13 mouse cellular contexts compared by ENCODE assay signal in genomic region chr4:26402213-26402612, GRCm38 (mm10). TPM values are rescaled to one million over a fixed set of nuclear protein-coding genes. Genes with fewer than 3 reads are reported as not detected.
DNase-seq lines count a peak whose midpoint lies in the region; ATAC-seq lines count a peak whose summit lies in the region.
"Had no signal": no experiment of that assay in that cellular context is flagged by ENCODE, and none has a peak within 500 bp of the region (broad histone marks: within the 10 kb centered on the region; RNA-seq: fewer than 3 reads in every experiment).

No protein-coding gene starts in this region.

- DNase-seq in midbrain, embryonic 11.5 days (ENCODE audit: low spot score, missing footprints): no peak
- DNase-seq in midbrain, embryonic 10.5 days (ENCODE audit: low spot score): no peak
- peak; percentile 96 for DNase-seq in cerebellum, adult 9-11 months
- peak; percentile 1 for DNase-seq in yolk sac, embryonic 10.5 days (ENCODE audit: low spot score)
- DNase-seq in heart, embryonic 10.5 days (ENCODE audit: low spot score): no peak
- DNase-seq in lung, adult 18-20 months: no peak
- DNase-seq: gastrocnemius, adult 2 months; lung, postnatal 36 days; thymus, adult 2 months had no signal

- H3K27ac ChIP-seq in midbrain, embryonic 11.5 days (ENCODE audit: low read depth, low read length): no peak overlapping the region
- no peak overlapping the region for H3K27ac ChIP-seq in midbrain, embryonic 10.5 days (replicated peaks)
- H3K27ac ChIP-seq in hindbrain, embryonic 12.5 days: no peak overlapping the region
- H3K27ac ChIP-seq in heart, embryonic 10.5 days: no peak overlapping the region
- H3K27ac ChIP-seq: embryonic facial prominence, embryonic 10.5 days; gastrocnemius, adult 2 months; liver, embryonic 14.5 days had no signal

- no peaks in the 10 kb centered on the region for H3K4me1 ChIP-seq in midbrain, embryonic 11.5 days (ENCODE audit: control insufficient read depth, insufficient read depth, low read length)
- 0 out of 2 replicates have a peak, but pooled peaks cover 4% of the 10 kb centered on the region for H3K4me1 ChIP-seq in midbrain, embryonic 10.5 days
- no peaks in the 10 kb centered on the region for H3K4me1 ChIP-seq in hindbrain, embryonic 12.5 days
- H3K4me1 ChIP-seq in heart, embryonic 10.5 days: no peaks in the 10 kb centered on the region
- H3K4me1 ChIP-seq: embryonic facial prominence, embryonic 10.5 days had no signal

- no peaks in the 10 kb centered on the region for H3K36me3 ChIP-seq in midbrain, embryonic 11.5 days (ENCODE audit: control insufficient read depth, insufficient read depth, low read length)
- H3K36me3 ChIP-seq in midbrain, embryonic 10.5 days: no peaks in the 10 kb centered on the region
- H3K36me3 ChIP-seq in hindbrain, embryonic 12.5 days: no peaks in the 10 kb centered on the region
- no peaks in the 10 kb centered on the region for H3K36me3 ChIP-seq in heart, embryonic 10.5 days
- H3K36me3 ChIP-seq: embryonic facial prominence, embryonic 10.5 days; G1E had no signal

- no peak overlapping the region for H3K9ac ChIP-seq in midbrain, embryonic 11.5 days (ENCODE audit: low read length)
- no peak overlapping the region for H3K9ac ChIP-seq in hindbrain, embryonic 12.5 days
- H3K9ac ChIP-seq: liver, embryonic 14.5 days had no signal

- H3K4me3 ChIP-seq in midbrain, embryonic 11.5 days (ENCODE audit: low read depth, low read length): no peak overlapping the region
- no peak overlapping the region for H3K4me3 ChIP-seq in midbrain, embryonic 10.5 days
- H3K4me3 ChIP-seq in hindbrain, embryonic 12.5 days: no peak overlapping the region
- H3K4me3 ChIP-seq in heart, embryonic 10.5 days: no peak overlapping the region
- H3K4me3 ChIP-seq: embryonic facial prominence, embryonic 10.5 days; gastrocnemius, adult 2 months had no signal

- H3K4me2 ChIP-seq in midbrain, embryonic 11.5 days: no peak overlapping the region
- no peak overlapping the region for H3K4me2 ChIP-seq in hindbrain, embryonic 12.5 days (replicated peaks)

- 0 out of 2 replicates have a peak, but pooled peaks have one; percentile 38 for ATAC-seq in midbrain, embryonic 11.5 days (ENCODE audit: low FRiP score)
- ATAC-seq in hindbrain, embryonic 12.5 days (ENCODE audit: low FRiP score): peak; percentile 78

- no peaks in the 10 kb centered on the region for H3K9me3 ChIP-seq in midbrain, embryonic 11.5 days (ENCODE audit: control insufficient read depth, low read length)
- no peaks in the 10 kb centered on the region for H3K9me3 ChIP-seq in midbrain, embryonic 10.5 days (replicated peaks)
- H3K9me3 ChIP-seq in hindbrain, embryonic 12.5 days (replicated peaks): no peaks in the 10 kb centered on the region
- H3K9me3 ChIP-seq in heart, embryonic 10.5 days: no peaks in the 10 kb centered on the region
- H3K9me3 ChIP-seq: embryonic facial prominence, embryonic 10.5 days; G1E had no signal

- no peaks in the 10 kb centered on the region for H3K27me3 ChIP-seq in midbrain, embryonic 11.5 days (ENCODE audit: control insufficient read depth, insufficient read depth, low read length)
- H3K27me3 ChIP-seq in midbrain, embryonic 10.5 days (ENCODE audit: low read depth, poor library complexity, severe bottlenecking): no peaks in the 10 kb centered on the region
- no peaks in the 10 kb centered on the region for H3K27me3 ChIP-seq in hindbrain, embryonic 12.5 days
- H3K27me3 ChIP-seq in heart, embryonic 10.5 days (ENCODE audit: insufficient read depth, poor library complexity, severe bottlenecking): no peaks in the 10 kb centered on the region

RNA-seq across cellular contexts. Expression of gene Manea, which starts 55.5 kb away (rescaled TPM):
- 27.7 and 28.5 TPM in 2 replicates for polyA plus RNA-seq in midbrain, embryonic 11.5 days (2014; fragmentation: Nextera tagmentation; extraction: Ambion mirVana)
- 20.5 and 20.9 TPM in 2 replicates for polyA plus RNA-seq in midbrain, embryonic 10.5 days (2016; fragmentation: Nextera tagmentation; extraction: Ambion mirVana)
- 22.5 and 23.9 TPM in 2 replicates for polyA plus RNA-seq in hindbrain, embryonic 12.5 days (2016; fragmentation: Nextera tagmentation; extraction: Ambion mirVana)
- polyA plus RNA-seq in heart, embryonic 10.5 days (2016; fragmentation: Nextera tagmentation; extraction: Ambion mirVana): 15.2 and 18.7 TPM in 2 replicates

Comparison
In these comparisons a context has a peak if more than half of its experiments do, and no peak if none do; other contexts are left out.
1. DNase-seq: peak in cerebellum, adult 9-11 months (single experiment) and yolk sac, embryonic 10.5 days (single experiment); none in midbrain, embryonic 11.5 days (single experiment), midbrain, embryonic 10.5 days (single experiment), heart, embryonic 10.5 days (single experiment) and lung, adult 18-20 months (0 of 2).